Mouse (Mus musculus) adipocyte (in vitro differentiated cells): Measurements from ENCODE around the gene Itm2c.

Experiments used
- DNase-seq: peaks from one replicate; pipeline ENCODE4 v3.0.0-alpha.2; 2016; ENCODE audit warnings: low spot score

The Itm2c gene

GRCm38 (mm10) chr1:85899388-85899761 lies 5.3 kb downstream of the Itm2c start:
- DNase-seq = no peak

- DNase-seq = no peak
Measured at GRCm38 (mm10) chr1:85900521-85901333, 6.6 kb downstream of the Itm2c start.

- DNase-seq = no peak
Measured at GRCm38 (mm10) chr1:85901516-85902107, 7.5 kb downstream of the Itm2c start.

- DNase-seq = no peak
Measured at GRCm38 (mm10) chr1:85902108-85902561, 8.1 kb downstream of the Itm2c start.

- no peak for DNase-seq
Measured at GRCm38 (mm10) chr1:85906892-85907291, 12.8 kb downstream of the Itm2c start.

GRCm38 (mm10) chr1:85908754-85909590 lies 14.9 kb downstream of the Itm2c start:
- no peak for DNase-seq

- DNase-seq = no peak
Measured at GRCm38 (mm10) chr1:85913078-85913755, 19.1 kb downstream of the Itm2c start.

- DNase-seq = no peak
Measured at GRCm38 (mm10) chr1:85915890-85916289, 21.8 kb downstream of the Itm2c start.

- no peak for DNase-seq
Measured at GRCm38 (mm10) chr1:85916830-85917450, 22.9 kb downstream of the Itm2c start.

- DNase-seq = no peak
Measured at GRCm38 (mm10) chr1:85919621-85920020, 25.5 kb downstream of the Itm2c start.

- DNase-seq = no peak
Measured at GRCm38 (mm10) chr1:85921725-85922124, 27.6 kb downstream of the Itm2c start.

GRCm38 (mm10) chr1:85922127-85922864 lies 28.2 kb downstream of the Itm2c start:
- no peak for DNase-seq

GRCm38 (mm10) chr1:85922865-85923211 lies 28.8 kb downstream of the Itm2c start:
- DNase-seq = no peak

GRCm38 (mm10) chr1:85925183-85925582 lies 31.1 kb downstream of the Itm2c start:
- DNase-seq = no peak

GRCm38 (mm10) chr1:85928057-85928687 lies 34.1 kb downstream of the Itm2c start, which contains the start of gene 4933407L21Rik:
TSS of gene 4933407L21Rik (plus strand) at chr1:85928483.
- no peak for DNase-seq

GRCm38 (mm10) chr1:85928688-85929065 lies 34.6 kb downstream of the Itm2c start:
- no peak for DNase-seq

- DNase-seq = no peak
Measured at GRCm38 (mm10) chr1:85929406-85929805, 35.3 kb downstream of the Itm2c start.

- DNase-seq = no peak
Measured at GRCm38 (mm10) chr1:85931170-85931569, 37.1 kb downstream of the Itm2c start.

GRCm38 (mm10) chr1:85933226-85933625 lies 39.1 kb downstream of the Itm2c start:
- DNase-seq = no peak
